Mouse (Mus musculus) layer of hippocampus, adult 18-20 months (tissue): ENCODE data around the gene Ptch1. TPM values are rescaled to one million over a fixed set of nuclear protein-coding genes. Genes with fewer than 3 reads are reported as not detected.

ENCODE experiments used
- DNase-seq, 2 experiments: peaks; one replicate each; pipeline ENCODE4 v3.0.0; 2022; ENCODE audit warnings: low spot score in 2 of 2
- total RNA-seq, 2 experiments: library from RNA; stranded (reverse); gene quantifications; 2 replicates each; pipeline ENCODE4 v1.2.3; 2021

The Ptch1 gene
- total RNA-seq, 2 experiments from 2014 or later, result 43.0 to 50.2 TPM

GRCm38 (mm10) chr13:63502391-63502790 is 71.0 kb downstream of the Ptch1 start:
- DNase-seq, result no peak

- DNase-seq, result no peak
Measured at GRCm38 (mm10) chr13:63499489-63499888, 73.9 kb downstream of the Ptch1 start.

GRCm38 (mm10) chr13:63496646-63497582 is 76.5 kb downstream of the Ptch1 start, which contains the start of gene Fancc:
TSS of gene Fancc (minus strand) at chr13:63497278.
- no peak for DNase-seq

GRCm38 (mm10) chr13:63487707-63488042 is 85.7 kb downstream of the Ptch1 start:
- DNase-seq, result no peak

GRCm38 (mm10) chr13:63486791-63487706 is 86.3 kb downstream of the Ptch1 start:
- no peak for DNase-seq

- no peak for DNase-seq
Measured at GRCm38 (mm10) chr13:63475356-63475755, 98.0 kb downstream of the Ptch1 start.

Other genes starting within 250 kb of the Ptch1 start
- gene Fancc, start 76.3 kb downstream of the Ptch1 start, total RNA-seq, result 1 to 10 TPM; 8.1 to 8.8 TPM
- gene Ercc6l2, start 241.6 kb upstream of the Ptch1 start, total RNA-seq, result 10 to 100 TPM; 17.7 to 18.2 TPM